Mouse (Mus musculus): ENCODE results near the gene Zmynd8.
A peak's percentile ranks its signal among the peaks of the same experiment; 100 is the strongest.

The Zmynd8 gene

GRCm38 (mm10) chr2:165899474-165899873 is 658 bp upstream of the Zmynd8 start:
- DNase-seq (ENCODE audit: low read depth, low spot score): no peak

DNA sequence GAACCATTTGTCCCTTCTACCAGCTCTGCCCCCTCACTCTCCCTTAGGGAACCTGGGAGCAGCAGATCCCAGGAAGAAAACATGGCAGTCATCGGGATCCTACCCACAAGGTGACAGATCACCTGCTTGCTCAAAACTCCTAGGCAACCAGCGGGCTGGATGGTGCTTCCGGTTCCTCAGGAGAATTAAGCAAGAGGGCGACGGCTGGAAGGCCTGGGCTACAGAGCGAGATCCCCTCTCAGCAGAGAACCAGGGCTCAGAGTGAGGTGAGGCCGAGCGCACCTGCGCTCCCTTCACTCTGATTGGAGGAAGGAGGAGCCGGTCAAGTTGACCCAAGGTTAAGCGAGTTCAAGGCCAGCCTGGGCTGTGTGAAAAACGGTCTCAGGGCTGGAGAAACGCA is 2.6 kb downstream of the Zmynd8 start:
- no peak for DNase-seq (ENCODE audit: low read depth, low spot score)

DNA sequence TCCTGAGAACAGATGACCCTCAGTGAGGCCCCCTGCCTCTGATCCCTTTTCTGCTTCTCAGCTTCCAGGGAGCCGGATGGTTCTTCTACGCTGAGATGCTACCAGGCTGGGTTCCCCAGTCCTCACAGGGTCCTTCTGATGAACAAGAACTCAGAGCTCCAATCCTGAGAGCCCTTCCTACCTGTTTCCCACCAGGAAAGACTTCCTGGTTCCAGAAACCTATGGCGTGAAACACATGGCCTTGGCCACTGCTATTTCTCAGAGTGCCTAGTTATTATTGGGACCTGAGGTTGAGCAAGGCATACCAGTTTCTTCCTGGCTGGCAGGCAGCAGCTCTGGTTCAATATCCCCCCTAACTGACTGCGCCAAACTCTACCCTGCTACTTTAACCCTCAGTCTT is 3.1 kb downstream of the Zmynd8 start:
- no peak for DNase-seq (ENCODE audit: low read depth, low spot score)

DNA sequence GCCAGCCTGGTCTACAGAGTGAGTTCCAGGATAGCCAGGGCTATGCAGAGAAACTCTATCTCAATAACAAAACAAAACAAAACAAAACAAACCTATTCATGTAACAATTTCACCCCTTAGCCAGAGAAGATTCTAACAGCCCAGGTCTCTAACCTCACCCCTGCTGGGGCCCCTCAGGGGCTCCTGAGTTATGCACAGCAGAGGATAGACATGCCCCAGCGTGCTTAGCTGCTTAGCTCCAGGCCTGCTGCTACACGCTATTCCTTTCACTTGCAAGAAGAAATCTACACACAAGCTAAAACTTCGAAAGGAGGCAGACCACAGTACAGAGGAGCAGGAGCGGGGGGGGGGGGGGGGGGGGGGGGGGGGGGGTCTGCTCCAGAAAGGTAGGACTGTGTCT is 4.3 kb downstream of the Zmynd8 start:
- DNase-seq (ENCODE audit: low read depth, low spot score): no peak

- DNase-seq (ENCODE audit: low read depth, low spot score): no peak
These were observed 5.6 kb downstream of the Zmynd8 start for GRCm38 (mm10) chr2:165893232-165893631.

DNA sequence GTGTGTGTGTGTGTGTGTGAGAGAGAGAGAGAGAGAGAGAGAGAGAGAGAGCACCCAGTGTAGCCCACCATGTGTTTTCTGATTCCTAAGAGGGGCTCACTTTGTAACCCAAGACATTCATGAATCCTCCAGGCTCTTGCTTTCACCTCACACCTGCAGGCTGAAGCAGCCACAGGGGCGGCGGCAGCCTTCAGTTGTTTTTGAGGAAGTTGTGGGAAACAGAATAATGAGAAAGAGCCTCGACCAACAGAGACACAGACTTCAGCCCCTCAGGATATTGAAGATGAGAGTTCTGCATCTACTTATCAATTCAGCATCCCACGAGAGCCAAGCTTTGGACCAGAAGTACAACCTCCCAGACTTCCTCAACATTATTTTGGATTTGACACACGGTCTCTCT is 6.2 kb downstream of the Zmynd8 start:
- DNase-seq (ENCODE audit: low read depth, low spot score): no peak

DNA sequence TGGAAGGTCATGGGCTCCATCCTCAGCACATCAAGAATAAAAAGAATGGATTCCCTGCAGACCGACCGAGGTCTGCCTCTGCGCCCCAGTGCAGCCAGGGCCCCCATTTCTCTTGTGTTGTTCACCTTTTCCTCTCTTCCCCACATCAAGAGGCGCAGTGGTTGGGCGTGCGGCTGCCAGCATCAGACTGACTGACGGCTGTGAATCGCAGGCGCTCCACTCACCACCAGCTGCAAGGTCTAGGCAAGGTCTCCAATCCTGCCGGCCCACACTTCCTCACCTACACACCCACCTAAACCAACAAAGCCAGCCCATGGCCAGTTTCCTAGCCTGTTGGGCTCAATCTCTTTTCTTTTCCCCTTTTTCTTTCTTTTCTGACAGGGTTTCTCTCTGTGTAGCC is 8.4 kb downstream of the Zmynd8 start:
- no peak for DNase-seq (ENCODE audit: low read depth, low spot score)

- no peak for DNase-seq (ENCODE audit: low read depth, low spot score)
These were observed 8.9 kb downstream of the Zmynd8 start for GRCm38 (mm10) chr2:165889874-165890273.

DNA sequence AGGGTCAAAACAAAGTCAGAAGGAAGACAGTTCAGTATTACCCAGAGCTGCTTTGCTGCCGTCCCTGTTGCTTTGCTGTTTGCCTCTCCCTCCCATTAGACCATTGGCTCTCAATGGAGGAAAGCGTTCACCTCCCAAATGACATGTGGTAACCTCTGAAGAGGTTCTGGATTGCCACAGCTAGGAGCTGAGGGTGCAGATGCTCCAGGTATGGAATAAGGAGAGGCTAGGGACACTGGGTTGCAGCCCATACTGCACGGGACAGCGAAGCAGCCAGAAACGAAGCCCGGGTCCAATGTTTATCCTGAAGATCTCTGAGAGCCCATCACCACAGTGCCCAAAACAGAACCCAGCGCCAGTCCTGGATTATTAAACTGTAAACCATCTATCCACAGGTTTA is 9.6 kb downstream of the Zmynd8 start:
- DNase-seq (ENCODE audit: low read depth, low spot score): no peak

- DNase-seq (ENCODE audit: low read depth, low spot score): no peak
These were observed 10.0 kb downstream of the Zmynd8 start for GRCm38 (mm10) chr2:165888813-165889221.

GRCm38 (mm10) chr2:165888396-165888795 is 10.4 kb downstream of the Zmynd8 start:
- peak; percentile 75 for DNase-seq (ENCODE audit: low read depth, low spot score)

DNA sequence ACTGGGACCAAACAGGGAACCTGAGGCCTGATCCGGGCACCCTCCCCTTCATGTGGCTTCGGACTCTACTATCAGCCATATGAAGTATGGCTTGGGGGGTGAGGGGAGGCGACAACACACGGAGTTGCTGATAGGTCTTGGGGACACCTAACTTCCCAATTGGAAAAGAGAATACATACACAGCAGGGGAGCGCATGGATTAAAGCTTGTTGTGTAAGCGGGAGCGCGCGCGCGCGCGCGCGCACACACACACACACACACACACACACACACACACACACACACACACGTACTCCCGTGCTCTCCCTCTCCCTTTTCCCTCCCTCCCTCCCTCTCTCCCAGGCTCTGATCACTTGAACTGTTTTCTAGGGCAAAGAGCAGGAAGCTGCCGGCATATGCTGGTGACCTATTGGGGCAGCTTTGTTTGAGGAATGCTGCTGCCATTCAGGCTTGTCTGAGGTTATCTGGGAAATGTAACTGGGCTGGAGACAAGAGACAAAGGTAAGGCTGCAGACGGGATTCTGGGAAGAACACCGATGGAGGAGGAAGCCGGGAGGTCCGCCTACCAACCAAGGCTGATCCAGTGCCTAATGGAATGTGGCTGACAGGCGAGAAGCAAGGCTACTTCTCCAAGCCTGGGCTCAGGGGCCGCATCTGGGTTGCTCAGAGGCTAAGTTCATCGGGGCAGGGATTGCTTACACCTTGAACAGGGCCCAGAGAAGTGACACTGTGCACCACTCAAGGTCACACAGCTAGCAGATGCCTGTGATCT is 11.8 kb downstream of the Zmynd8 start:
- no peak for DNase-seq (ENCODE audit: low read depth, low spot score)

- DNase-seq (ENCODE audit: low read depth, low spot score): no peak
These were observed 12.3 kb downstream of the Zmynd8 start for GRCm38 (mm10) chr2:165886482-165886856.

DNA sequence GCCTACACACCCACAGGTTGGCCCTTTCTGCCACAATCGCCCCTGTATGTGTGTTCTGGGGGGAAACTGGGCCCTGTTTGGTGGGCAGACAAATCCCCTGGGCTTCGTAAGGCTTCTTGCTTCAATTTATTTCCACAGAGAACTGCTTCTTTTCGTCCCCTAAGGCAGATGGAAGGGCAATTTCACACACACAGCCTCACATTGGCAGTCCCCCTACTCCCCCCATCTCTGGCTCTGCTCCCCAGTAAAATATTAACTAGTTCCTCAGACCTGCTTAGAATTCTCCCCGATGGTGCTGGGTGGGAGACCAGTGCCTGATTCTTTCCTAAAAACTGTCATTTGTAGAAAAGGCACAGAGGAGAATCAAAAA is 12.9 kb downstream of the Zmynd8 start:
- DNase-seq (ENCODE audit: low read depth, low spot score): no peak

DNA sequence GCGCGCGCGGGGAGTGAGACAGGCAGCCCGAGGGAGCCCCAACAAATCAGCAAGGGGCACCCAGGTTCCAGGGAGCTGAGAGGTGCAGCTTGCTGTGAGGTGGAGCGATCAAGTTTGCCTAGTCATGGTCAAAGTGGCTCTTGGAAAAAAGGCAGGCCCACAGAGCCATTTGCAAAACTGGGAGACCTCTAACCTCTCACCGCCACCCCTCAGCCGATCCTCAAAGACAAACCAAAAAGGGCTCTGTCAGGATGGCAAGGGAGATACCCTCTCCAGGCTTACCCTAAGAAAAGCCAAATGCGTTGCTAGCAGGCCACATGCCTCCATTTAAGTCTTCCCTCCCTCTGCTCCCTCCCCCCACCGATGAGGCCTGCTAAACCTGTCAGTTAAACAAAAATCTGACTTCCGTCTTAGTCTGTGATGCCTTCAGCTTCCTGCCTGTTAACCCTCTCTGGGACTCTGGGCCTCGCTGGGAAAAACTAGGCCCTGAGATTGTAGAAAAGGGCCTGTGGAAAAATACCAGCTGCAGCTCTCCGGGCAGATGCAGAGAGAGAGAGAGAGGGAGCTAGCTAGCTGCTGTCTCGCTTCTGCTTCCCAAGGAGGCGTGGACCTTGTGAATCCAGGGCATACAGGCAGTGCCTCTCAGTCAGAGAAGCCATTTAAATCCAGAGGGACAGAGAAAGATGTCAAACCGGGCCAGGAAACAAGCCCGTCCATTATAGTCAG is 13.4 kb downstream of the Zmynd8 start:
- no peak for DNase-seq (ENCODE audit: low read depth, low spot score)

DNA sequence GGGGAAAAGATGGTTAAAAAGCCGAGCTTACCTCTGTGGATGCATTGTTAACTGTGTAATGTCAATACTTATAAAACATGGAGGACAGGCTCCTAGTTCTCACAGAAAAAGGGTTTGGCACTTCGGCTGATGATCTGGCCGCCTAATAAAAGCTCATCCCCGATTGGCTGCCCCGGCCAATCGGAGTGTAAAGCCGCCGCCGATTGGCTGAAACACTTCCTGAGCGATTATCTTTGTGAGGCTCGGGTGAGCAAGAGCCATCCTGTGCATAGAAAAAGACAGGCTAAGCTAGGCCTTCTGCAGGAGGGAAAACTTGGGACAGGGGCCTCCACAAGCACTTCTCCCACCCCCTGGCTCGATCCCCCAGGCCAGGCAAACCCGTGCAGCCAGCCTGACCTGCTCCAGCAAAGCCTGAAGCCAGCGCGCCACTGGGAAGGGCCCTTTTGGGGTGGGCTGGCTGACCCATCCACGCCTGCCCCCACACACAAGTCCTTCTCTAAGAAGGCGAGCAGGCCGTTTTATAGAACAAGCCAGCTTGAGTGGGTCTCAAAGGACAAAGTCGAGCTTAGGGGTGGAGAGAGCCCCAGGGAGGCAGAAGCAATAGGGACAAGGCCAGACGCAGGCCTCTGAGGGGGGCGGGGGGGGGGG is 14.1 kb downstream of the Zmynd8 start:
- peak; percentile 93 for DNase-seq (ENCODE audit: low read depth, low spot score)

- no peak for DNase-seq (ENCODE audit: low read depth, low spot score)
These were observed 14.8 kb downstream of the Zmynd8 start for GRCm38 (mm10) chr2:165883846-165884576.

- DNase-seq (ENCODE audit: low read depth, low spot score): no peak
These were observed 15.8 kb downstream of the Zmynd8 start for GRCm38 (mm10) chr2:165883006-165883405.

- no peak for DNase-seq (ENCODE audit: low read depth, low spot score)
These were observed 17.0 kb downstream of the Zmynd8 start for GRCm38 (mm10) chr2:165881585-165882431.

GRCm38 (mm10) chr2:165881220-165881584 is 17.6 kb downstream of the Zmynd8 start:
- DNase-seq (ENCODE audit: low read depth, low spot score): no peak

DNA sequence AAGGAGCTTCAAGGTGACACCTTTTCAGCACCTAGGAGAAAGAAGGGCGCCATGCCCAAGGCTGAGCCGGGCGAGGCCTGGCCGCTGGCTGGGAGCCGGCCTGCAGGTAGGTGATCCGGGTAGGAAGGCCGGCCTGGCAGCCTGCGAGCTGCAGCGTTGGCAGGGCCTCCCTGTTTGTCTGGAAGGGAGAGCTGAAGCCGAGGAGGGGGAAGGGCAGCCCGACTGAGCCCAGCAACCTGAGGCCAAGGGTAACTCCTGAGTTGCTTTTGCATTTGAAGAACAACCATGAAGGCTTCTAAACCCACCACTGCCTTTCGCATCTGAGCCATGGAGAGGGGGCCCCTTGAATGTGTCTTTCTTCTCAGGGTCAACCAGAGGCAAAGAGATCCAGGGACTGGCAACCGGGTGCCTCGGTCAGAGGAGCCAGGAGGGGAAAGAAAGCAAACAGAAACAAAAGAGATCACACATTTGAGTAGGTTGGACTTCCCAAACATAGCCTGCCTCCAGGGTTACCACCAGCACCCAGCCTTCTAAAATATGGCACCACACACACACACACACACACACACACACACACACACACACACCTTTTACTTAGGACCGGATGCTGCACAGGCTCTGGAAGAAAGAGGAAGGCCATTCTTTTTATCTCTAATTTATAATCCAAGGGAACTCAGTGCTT is 18.2 kb downstream of the Zmynd8 start:
- no peak for DNase-seq (ENCODE audit: low read depth, low spot score)
